8 mouse cellular contexts compared by ENCODE assay signal in genomic region chr11:43495532-43495931, GRCm38 (mm10). TPM values are rescaled to one million over a fixed set of nuclear protein-coding genes. Genes with fewer than 3 reads are reported as not detected.
DNase-seq lines count a peak whose midpoint lies in the region; ATAC-seq lines count a peak whose summit lies in the region.

No protein-coding gene starts in this region.

- DNase-seq in gastrocnemius, adult 8-10 months (ENCODE audit: low spot score in 2 of 2), result peak; percentile 10 to 17
- no peak for DNase-seq in gastrocnemius, postnatal 25 days
- peak; percentile 50 for DNase-seq in right cerebral cortex, adult 18-20 months
- DNase-seq in right cerebral cortex, postnatal 25 days, result no peak
- DNase-seq in right cerebral cortex, postnatal 36 days (ENCODE audit: low spot score in 2 of 2), result peak; percentile 28 to 38
- no peak for DNase-seq in thymus, postnatal 36 days
- DNase-seq in cerebellum, adult 11-12 months, result no peak

- peak; percentile 5 to 43; a peak in 2 of 4 replicates for ATAC-seq in hematopoietic stem cell, adult 5-6 weeks (replicated peaks in 1 of 2; ENCODE audit: insufficient read depth in 1 of 2, low FRiP score in 2 of 2, low TSS enrichment in 1 of 2, low read depth in 1 of 2, poor library complexity in 2 of 2, severe bottlenecking in 2 of 2)

RNA-seq across cellular contexts. Expression of gene C1qtnf2, which starts 21.5 kb away (rescaled TPM):
- 1 to 10 TPM; 1.2 to 2.1 (median 1.8) TPM for total RNA-seq in gastrocnemius, adult 8-10 months (2022)
- total RNA-seq in gastrocnemius, postnatal 25 days (2021), result 1 to 10 TPM; 4.3 to 6.1 TPM
- not detected in 2 replicates for total RNA-seq in hematopoietic stem cell, adult 5-6 weeks (2017)

RNA-seq across cellular contexts. Expression of gene Ccnjl, which starts 33.1 kb away (rescaled TPM):
- under 1 TPM in 1 of 4 experiments, not detected in 3; 0.12 TPM for total RNA-seq in gastrocnemius, adult 8-10 months (2022)
- under 1 TPM in 1 of 2 experiments, not detected in 1; 0.21 TPM for total RNA-seq in gastrocnemius, postnatal 25 days (2021)
- 2.5 and 3.1 TPM in 2 replicates for total RNA-seq in hematopoietic stem cell, adult 5-6 weeks (2017)

Comparison
In these comparisons a context has a peak if more than half of its experiments do, and no peak if none do; other contexts are left out.
1. DNase-seq: peak in gastrocnemius, adult 8-10 months (2 of 2), right cerebral cortex, adult 18-20 months (single experiment) and right cerebral cortex, postnatal 36 days (2 of 2); none in gastrocnemius, postnatal 25 days (single experiment), right cerebral cortex, postnatal 25 days (single experiment), thymus, postnatal 36 days (0 of 2) and cerebellum, adult 11-12 months (single experiment).